Mouse (Mus musculus) midbrain, embryonic 14.5 days (tissue): ENCODE measurements at regions not wholly inside any gene's neighbourhood (a gene's known extent, or its start where the extent isn't known, plus 50 kb on each side); places are given as distances from the start of the nearest gene placed in this dataset.

ENCODE experiments used
- ATAC-seq: fragments of 200-750 bp; cut with Nextera tagmentation; 2 replicates; pipeline ENCODE4 v1.8.0; 2017; ENCODE audit warnings: moderate number of reproducible peaks, moderate library complexity; ENCODE audit not compliant: low FRiP score, low TSS enrichment
- DNase-seq: peaks from one replicate; pipeline ENCODE4 v3.0.0-alpha.2; 2015
- H3K27ac ChIP-seq: fragments of 300-500 bp; sonication (generic); replicated peaks from 2 replicates; pipeline ENCODE4 v1.5.1; 2014; ENCODE audit warnings: mild to moderate bottlenecking, low read depth, low read length, moderate library complexity
- H3K27me3 ChIP-seq: fragments of 300-500 bp; sonication (generic); 2 replicates; pipeline ENCODE4 v1.6.1; 2014; ENCODE audit warnings: low read length, control low read depth, mixed read lengths; ENCODE audit not compliant: control insufficient read depth, insufficient read depth
- H3K36me3 ChIP-seq: fragments of 300-500 bp; sonication (generic); 2 replicates; pipeline ENCODE4 v1.6.1; 2014; ENCODE audit warnings: low read length, control low read depth; ENCODE audit not compliant: control insufficient read depth, insufficient read depth
- H3K4me1 ChIP-seq: fragments of 300-500 bp; sonication (generic); 2 replicates; pipeline ENCODE4 v1.6.1; 2014; ENCODE audit warnings: mild to moderate bottlenecking, antibody characterized with exemption, low read length, control low read depth; ENCODE audit not compliant: control insufficient read depth, insufficient read depth
- H3K4me2 ChIP-seq: fragments of 300-500 bp; sonication (generic); 2 replicates; pipeline ENCODE4 v1.6.1; 2014; ENCODE audit warnings: mild to moderate bottlenecking, low read length, moderate library complexity
- H3K4me3 ChIP-seq: fragments of 300-500 bp; sonication (generic); replicated peaks from 2 replicates; pipeline ENCODE4 v1.5.1; 2014; ENCODE audit warnings: low read depth, low read length
- H3K9ac ChIP-seq: fragments of 300-500 bp; sonication (generic); replicated peaks from 2 replicates; pipeline ENCODE4 v1.6.1; 2014; ENCODE audit warnings: mild to moderate bottlenecking, low read length, moderate library complexity
- H3K9me3 ChIP-seq: fragments of 300-500 bp; sonication (generic); 2 replicates; pipeline ENCODE4 v1.6.1; 2016; ENCODE audit warnings: low read length, control low read depth, mixed read lengths; ENCODE audit not compliant: control insufficient read depth
- WGBS: fragments of 180-500 bp; shearing (Covaris S2); extraction: QIAGEN DNeasy Blood & Tissue Kit; methylation state at CpG from one replicate; pipeline ENCODE4 v1.1.7; 2014; 5-methylcytosine and 5-hydroxymethylcytosine counted together

GRCm38 (mm10) chr8:103482033-103482720 is 619.2 kb upstream of the Cdh5 start:
- no peak overlapping the region for H3K27ac ChIP-seq
- H3K27me3 ChIP-seq, result no peaks in the 10 kb centered on the region
- H3K36me3 ChIP-seq, result no peaks in the 10 kb centered on the region
- ATAC-seq (0 out of 2 replicates have a peak, but pooled peaks have one; percentile 34), DNase-seq (peak; percentile 38)
- no peaks in the 10 kb centered on the region for H3K4me1 ChIP-seq
- 18% methylated on average over 6 of the region's 6 CpGs for WGBS
- no peak overlapping the region for H3K4me3 ChIP-seq
- no peak overlapping the region for H3K9ac ChIP-seq
- H3K4me2 ChIP-seq, result no peak overlapping the region
- H3K9me3 ChIP-seq, result no peaks in the 10 kb centered on the region

- Histone ChIP-seq H3K36me3 (no peaks in the 10 kb centered on the region), H3K27me3 (no peaks in the 10 kb centered on the region), H3K9me3 (no peaks in the 10 kb centered on the region), H3K27ac (no peak overlapping the region), H3K9ac (no peak overlapping the region), H3K4me2 (no peak overlapping the region), H3K4me3 (no peak overlapping the region), H3K4me1 (no peaks in the 10 kb centered on the region)
- no peak for DNase-seq
- 86% methylated on average over 5 of the region's 5 CpGs for WGBS
- no peak for ATAC-seq
These were observed 616.0 kb upstream of the Cdh5 start for GRCm38 (mm10) chr8:103485441-103485840.

GRCm38 (mm10) chr8:103489411-103489810 is 612.0 kb upstream of the Cdh5 start:
- Histone ChIP-seq H3K4me2 (no peak overlapping the region), H3K9me3 (no peaks in the 10 kb centered on the region), H3K4me3 (no peak overlapping the region), H3K27ac (no peak overlapping the region), H3K27me3 (no peaks in the 10 kb centered on the region), H3K9ac (no peak overlapping the region), H3K36me3 (no peaks in the 10 kb centered on the region), H3K4me1 (no peaks in the 10 kb centered on the region)
- no peak for ATAC-seq
- DNase-seq, result no peak
- 87% methylated on average over 3 of the region's 3 CpGs for WGBS

- Histone ChIP-seq H3K9me3 (no peaks in the 10 kb centered on the region), H3K4me1 (no peaks in the 10 kb centered on the region), H3K27ac (no peak overlapping the region), H3K36me3 (no peaks in the 10 kb centered on the region), H3K27me3 (no peaks in the 10 kb centered on the region), H3K9ac (no peak overlapping the region), H3K4me2 (no peak overlapping the region), H3K4me3 (no peak overlapping the region)
- 88% methylated on average over 7 of the region's 7 CpGs for WGBS
- ATAC-seq (no peak), DNase-seq (no peak)
These were observed 608.4 kb upstream of the Cdh5 start for GRCm38 (mm10) chr8:103492914-103493517.

- no peak overlapping the region for H3K9ac ChIP-seq
- no peaks in the 10 kb centered on the region for H3K27me3 ChIP-seq
- no peaks in the 10 kb centered on the region for H3K9me3 ChIP-seq
- no peaks in the 10 kb centered on the region for H3K36me3 ChIP-seq
- ATAC-seq (no peak), DNase-seq (no peak)
- no peak overlapping the region for H3K4me2 ChIP-seq
- H3K27ac ChIP-seq, result no peak overlapping the region
- WGBS, result 93% methylated on average over 4 of the region's 4 CpGs
- H3K4me3 ChIP-seq, result no peak overlapping the region
- no peaks in the 10 kb centered on the region for H3K4me1 ChIP-seq
These were observed 607.4 kb upstream of the Cdh5 start for GRCm38 (mm10) chr8:103493932-103494493.

- DNase-seq, result no peak
- Histone ChIP-seq H3K9ac (no peak overlapping the region), H3K9me3 (no peaks in the 10 kb centered on the region), H3K27ac (no peak overlapping the region), H3K27me3 (no peaks in the 10 kb centered on the region), H3K4me3 (no peak overlapping the region), H3K36me3 (no peaks in the 10 kb centered on the region), H3K4me2 (no peak overlapping the region), H3K4me1 (no peaks in the 10 kb centered on the region)
- WGBS, result 57% methylated on average over 1 of the region's 1 CpGs
- ATAC-seq, result no peak
These were observed 606.8 kb upstream of the Cdh5 start for GRCm38 (mm10) chr8:103494670-103495069.

- WGBS, result 75% methylated on average over 2 of the region's 2 CpGs
- no peaks in the 10 kb centered on the region for H3K27me3 ChIP-seq
- H3K9me3 ChIP-seq, result no peaks in the 10 kb centered on the region
- H3K4me2 ChIP-seq, result no peak overlapping the region
- H3K4me3 ChIP-seq, result no peak overlapping the region
- no peak overlapping the region for H3K9ac ChIP-seq
- H3K36me3 ChIP-seq, result no peaks in the 10 kb centered on the region
- 0 out of 2 replicates have a peak, but pooled peaks cover 5% of the 10 kb centered on the region for H3K4me1 ChIP-seq
- no peak for DNase-seq
- ATAC-seq, result no peak
- no peak overlapping the region for H3K27ac ChIP-seq
These were observed 600.1 kb upstream of the Cdh5 start for GRCm38 (mm10) chr8:103501328-103501727.

GRCm38 (mm10) chr8:103502991-103503767 is 598.2 kb upstream of the Cdh5 start:
- H3K9me3 ChIP-seq, result no peaks in the 10 kb centered on the region
- H3K4me1 ChIP-seq, result 0 out of 2 replicates have a peak, but pooled peaks cover 5% of the 10 kb centered on the region
- 65% methylated on average over 9 of the region's 9 CpGs for WGBS
- H3K9ac ChIP-seq, result no peak overlapping the region
- H3K4me3 ChIP-seq, result no peak overlapping the region
- no peaks in the 10 kb centered on the region for H3K27me3 ChIP-seq
- H3K4me2 ChIP-seq, result no peak overlapping the region
- peak; percentile 20 for DNase-seq
- 0 out of 2 replicates have a peak overlapping the region, but pooled peaks have one; percentile 13 for H3K27ac ChIP-seq
- ATAC-seq, result no peak
- no peaks in the 10 kb centered on the region for H3K36me3 ChIP-seq
